Mouse (Mus musculus): ENCODE data around the gene Bola1.

DNA sequence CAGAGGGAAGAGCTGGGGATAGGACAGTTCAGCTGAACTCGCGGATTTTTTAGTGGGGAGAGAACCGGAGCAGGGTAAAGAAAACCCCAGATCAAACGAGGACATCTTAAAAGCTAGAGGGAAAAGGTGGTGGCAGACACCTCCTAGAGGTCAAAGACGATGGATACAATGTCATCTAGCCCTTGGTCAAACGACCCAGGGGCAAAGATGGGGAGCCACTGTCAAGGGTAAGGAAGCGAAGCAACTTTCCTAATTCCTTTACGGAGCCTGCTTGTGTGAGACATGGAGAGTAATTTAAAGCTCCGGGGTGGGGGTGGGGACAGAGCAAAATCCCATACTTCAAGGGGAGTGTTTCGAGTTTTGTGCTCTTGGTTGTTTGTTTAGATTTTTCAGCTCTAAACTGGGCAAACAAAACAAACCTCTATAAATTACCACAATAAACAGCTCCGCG is 293 bp downstream of the Bola1 start:
- peak; percentile 58 for TF ChIP-seq CTCF (IDR thresholded peaks at IDR 0.05; ENCODE audit: low read depth)
- no peak for TF ChIP-seq EP300 (optimal IDR thresholded peaks at IDR 0.05)

Data from stomach, postnatal 0 days (tissue).